Mouse (Mus musculus) thymus, adult 2 months (tissue): Measurements from ENCODE around the gene Kdm5a. TPM values are rescaled to one million over a fixed set of nuclear protein-coding genes. Genes with fewer than 3 reads are reported as not detected.

Experiments
- DNase-seq: peaks from one replicate; pipeline ENCODE4 v3.0.0; 2021
- H3K27ac ChIP-seq: fragments of 200-500 bp; 2 replicates; pipeline ENCODE4 v1.5.1; 2012; ENCODE audit warnings: low read length, control low read depth; ENCODE audit not compliant: control insufficient read depth, insufficient read depth
- H3K27me3 ChIP-seq: fragments of 200-500 bp; 2 replicates; pipeline ENCODE4 v1.6.1; 2012; ENCODE audit warnings: mild to moderate bottlenecking, low read length, moderate library complexity, mixed read lengths; ENCODE audit not compliant: control insufficient read depth, insufficient read depth
- H3K36me3 ChIP-seq: fragments of 200-500 bp; 2 replicates; pipeline ENCODE4 v1.6.1; 2012; ENCODE audit warnings: mild to moderate bottlenecking, low read length, moderate library complexity; ENCODE audit not compliant: control insufficient read depth, insufficient read depth
- H3K4me1 ChIP-seq: fragments of 200-500 bp; replicated peaks from 2 replicates; pipeline ENCODE4 v1.6.1; 2012; ENCODE audit warnings: low read length; ENCODE audit not compliant: control insufficient read depth, insufficient read depth
- H3K4me3 ChIP-seq: fragments of 200-500 bp; 2 replicates; pipeline ENCODE4 v1.5.1; 2012; ENCODE audit warnings: mild to moderate bottlenecking, low read length, control low read depth, moderate library complexity; ENCODE audit not compliant: control insufficient read depth, insufficient read depth
- CTCF ChIP-seq: fragments of 200-500 bp; IDR thresholded peaks from 2 replicates; pipeline ENCODE4 v1.5.1; 2012; ENCODE audit warnings: mild to moderate bottlenecking, control low read depth, low read length, moderate library complexity, borderline replicate concordance; ENCODE audit not compliant: control insufficient read depth, poor library complexity, insufficient read depth; ENCODE audit errors: extremely low read depth
- POLR2A ChIP-seq: fragments of 200-500 bp; IDR thresholded peaks from 2 replicates; pipeline ENCODE4 v1.6.1; 2012; ENCODE audit warnings: mild to moderate bottlenecking, low read length, control low read depth, moderate library complexity; ENCODE audit not compliant: control insufficient read depth, poor library complexity, insufficient read depth; ENCODE audit errors: extremely low read depth
- WGBS: fragments of 180-500 bp; shearing (Covaris S2); methylation state at CpG from one replicate; pipeline ENCODE4 v1.1.7; 2018; 5-methylcytosine and 5-hydroxymethylcytosine counted together
- polyA plus RNA-seq: library from polyadenylated mRNA; depleted of rRNA; stranded (reverse); fragments of >200 nt; gene quantifications from 2 replicates; pipeline ENCODE4 v1.2.3, GENCODE M21; 2012

Gene Kdm5a
- polyA plus RNA-seq, 1 experiment = 13.2 TPM

DNA sequence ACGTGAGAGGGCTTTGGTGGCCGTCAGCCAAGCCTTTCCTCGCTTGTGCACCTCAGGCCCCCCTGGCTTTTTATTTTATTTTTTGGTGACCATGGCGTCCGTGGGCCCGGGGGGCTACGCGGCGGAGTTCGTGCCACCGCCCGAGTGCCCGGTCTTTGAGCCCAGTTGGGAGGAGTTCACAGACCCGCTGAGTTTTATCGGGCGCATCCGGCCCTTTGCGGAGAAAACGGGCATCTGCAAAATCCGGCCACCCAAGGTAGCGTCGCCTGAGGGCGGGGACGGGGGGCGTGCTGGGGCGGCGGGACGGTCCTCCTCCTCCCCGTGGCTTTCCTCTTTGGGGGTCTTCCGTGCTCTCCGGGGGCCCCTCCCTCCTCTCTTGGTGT is 590 bp downstream of the Kdm5a start:
- TF ChIP-seq CTCF (no peak), POLR2A (no peak)
- under 1% methylated on average over 31 of the region's 31 CpGs for WGBS
- no peak for DNase-seq
- peaks cover 7% of the 10 kb centered on the region for H3K4me1 ChIP-seq
- H3K4me3 ChIP-seq = peak overlapping the region; percentile 89
- H3K27me3 ChIP-seq = no peaks in the 10 kb centered on the region
- peak overlapping the region; percentile 69 for H3K27ac ChIP-seq
- H3K36me3 ChIP-seq = peaks cover 19% of the 10 kb centered on the region

DNA sequence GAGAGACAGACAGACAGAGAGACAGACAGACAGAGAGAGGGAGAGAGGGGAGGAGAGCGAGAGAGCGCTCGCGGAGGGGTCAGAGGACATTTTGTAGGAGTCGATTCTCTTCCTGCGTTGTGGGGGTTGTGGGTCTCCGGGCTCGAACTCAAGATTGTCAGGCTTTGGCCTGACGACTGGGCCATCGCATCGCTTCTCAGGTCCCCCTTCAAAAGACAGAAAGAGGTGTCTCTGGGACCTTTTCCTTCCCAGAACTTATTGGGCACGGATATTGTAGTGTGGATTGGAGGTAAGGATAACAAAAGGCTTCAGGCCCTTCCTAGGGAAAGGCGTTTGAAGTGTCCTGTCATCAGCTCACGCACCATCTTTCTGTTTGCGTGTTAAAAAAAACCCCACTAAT is 1.1 kb downstream of the Kdm5a start:
- no peak for TF ChIP-seq POLR2A
- no peak for TF ChIP-seq CTCF
- no peaks in the 10 kb centered on the region for H3K27me3 ChIP-seq
- WGBS = 2% methylated on average over 15 of the region's 15 CpGs
- no peak overlapping the region for H3K27ac ChIP-seq
- peaks cover 7% of the 10 kb centered on the region for H3K4me1 ChIP-seq
- H3K36me3 ChIP-seq = peaks cover 24% of the 10 kb centered on the region
- DNase-seq = peak; percentile 5
- H3K4me3 ChIP-seq = peak overlapping the region; percentile 89

DNA sequence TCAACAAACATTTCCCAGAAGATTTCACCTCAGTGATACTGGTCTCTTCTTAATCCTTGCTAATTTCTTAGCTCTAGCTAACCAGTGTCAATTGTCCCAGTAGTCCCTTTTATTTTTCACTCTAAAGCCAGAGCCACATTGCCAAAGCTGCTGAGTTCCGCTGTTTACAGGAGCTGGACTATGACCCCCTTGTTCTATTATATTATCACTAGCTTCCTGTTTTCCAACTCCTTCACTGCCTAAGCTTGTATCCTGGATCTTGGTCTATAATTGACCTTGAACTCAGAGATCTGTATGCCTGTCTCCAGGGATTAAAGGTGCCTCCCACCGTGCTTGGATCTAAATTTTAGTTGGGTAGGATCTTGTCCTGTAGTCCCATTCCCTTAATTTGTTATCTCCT is 12.8 kb downstream of the Kdm5a start:
- Histone ChIP-seq H3K36me3 (peaks cover 83% of the 10 kb centered on the region), H3K27me3 (no peaks in the 10 kb centered on the region), H3K4me1 (no peaks in the 10 kb centered on the region), H3K4me3 (no peak overlapping the region), H3K27ac (no peak overlapping the region)
- no peak for DNase-seq
- 99% methylated on average over 2 of the region's 2 CpGs for WGBS
- TF ChIP-seq POLR2A = no peak
- TF ChIP-seq CTCF = no peak

DNA sequence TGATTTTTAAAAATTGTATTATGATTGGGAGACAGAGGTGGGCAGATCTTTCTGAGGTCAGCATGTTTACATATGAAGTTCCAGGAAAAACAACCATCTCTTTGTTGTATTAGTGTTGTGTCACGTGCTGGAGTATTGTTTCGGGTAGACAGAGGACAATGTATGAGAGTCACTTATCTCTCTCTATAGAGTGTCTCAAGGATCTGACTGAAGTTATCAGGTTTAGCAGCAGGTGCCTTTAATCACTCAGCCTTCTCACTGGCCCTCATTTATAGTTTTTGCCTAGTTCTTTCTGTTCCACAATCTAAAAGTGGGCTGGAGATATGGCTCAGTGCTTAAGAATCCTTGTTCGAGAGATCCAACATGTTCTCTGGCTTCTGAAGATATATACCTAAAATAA is 26.1 kb downstream of the Kdm5a start:
- Histone ChIP-seq H3K27me3 (no peaks in the 10 kb centered on the region), H3K27ac (no peak overlapping the region), H3K4me3 (no peak overlapping the region), H3K4me1 (no peaks in the 10 kb centered on the region), H3K36me3 (peaks cover 94% of the 10 kb centered on the region)
- no peak for TF ChIP-seq CTCF
- TF ChIP-seq POLR2A = no peak
- 95% methylated on average over 3 of the region's 3 CpGs for WGBS
- no peak for DNase-seq

DNA sequence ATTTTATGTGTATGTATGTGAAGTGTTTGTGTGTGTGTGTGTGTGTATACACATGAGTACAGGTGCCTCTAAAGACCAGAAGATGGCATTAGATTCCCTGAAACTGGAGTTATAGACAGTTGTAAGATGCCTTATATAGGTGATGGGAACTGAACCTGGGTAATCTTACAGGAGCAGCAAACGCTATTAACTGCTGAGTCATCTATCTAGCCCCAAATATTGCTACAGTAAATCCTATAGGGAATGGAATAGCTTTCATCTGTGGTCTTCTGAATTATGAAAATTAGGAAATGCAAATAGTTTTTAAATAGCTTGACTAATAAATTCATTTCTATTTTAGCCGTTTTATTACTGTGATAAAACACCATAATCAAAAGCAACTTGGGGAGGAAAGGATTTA is 28.9 kb downstream of the Kdm5a start:
- H3K4me1 ChIP-seq = no peaks in the 10 kb centered on the region
- TF ChIP-seq POLR2A = no peak
- no peak for TF ChIP-seq CTCF
- H3K27ac ChIP-seq = no peak overlapping the region
- H3K36me3 ChIP-seq = peaks cover 96% of the 10 kb centered on the region
- no peak for DNase-seq
- H3K27me3 ChIP-seq = no peaks in the 10 kb centered on the region
- no peak overlapping the region for H3K4me3 ChIP-seq
- 98% methylated on average over 2 of the region's 2 CpGs for WGBS

DNA sequence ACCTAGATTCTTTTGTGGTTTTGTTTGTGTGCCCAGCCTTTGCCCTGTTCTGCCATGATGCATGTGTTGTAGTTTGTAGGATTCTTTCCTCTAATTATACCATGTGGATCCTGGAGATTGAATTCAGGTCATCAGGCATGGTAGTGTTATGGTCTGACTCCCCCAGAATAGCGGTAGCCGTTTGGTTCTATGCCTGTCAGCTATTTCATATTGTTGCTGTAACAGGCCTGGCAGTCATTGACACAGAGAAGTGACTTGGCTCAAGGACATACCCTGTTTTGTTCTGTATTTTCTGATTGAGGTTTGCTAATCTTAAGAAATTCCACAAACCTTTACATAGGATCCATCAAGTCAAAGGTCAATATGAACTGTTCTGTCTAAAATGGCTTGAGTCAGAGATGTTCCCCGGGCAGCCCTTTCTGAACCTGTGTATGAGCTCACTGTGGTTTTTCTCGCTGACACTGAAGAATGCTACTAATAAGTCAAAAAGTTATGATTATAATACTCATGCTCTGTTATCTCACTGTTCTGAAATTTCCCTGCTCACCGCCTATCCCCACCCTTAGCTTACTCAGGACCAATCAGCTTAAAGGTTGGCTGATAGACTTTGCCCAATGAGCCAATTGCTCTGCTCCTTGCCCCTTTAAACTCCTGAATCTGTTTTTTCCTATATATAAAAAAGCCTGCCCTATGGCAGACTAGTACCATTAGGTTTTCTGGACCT is 31.9 kb downstream of the Kdm5a start:
- H3K27ac ChIP-seq = no peak overlapping the region
- no peaks in the 10 kb centered on the region for H3K4me1 ChIP-seq
- WGBS = 95% methylated on average over 5 of the region's 5 CpGs
- DNase-seq = no peak
- no peak for TF ChIP-seq POLR2A
- no peak for TF ChIP-seq CTCF
- H3K27me3 ChIP-seq = no peaks in the 10 kb centered on the region
- H3K36me3 ChIP-seq = peaks cover 94% of the 10 kb centered on the region
- no peak overlapping the region for H3K4me3 ChIP-seq

DNA sequence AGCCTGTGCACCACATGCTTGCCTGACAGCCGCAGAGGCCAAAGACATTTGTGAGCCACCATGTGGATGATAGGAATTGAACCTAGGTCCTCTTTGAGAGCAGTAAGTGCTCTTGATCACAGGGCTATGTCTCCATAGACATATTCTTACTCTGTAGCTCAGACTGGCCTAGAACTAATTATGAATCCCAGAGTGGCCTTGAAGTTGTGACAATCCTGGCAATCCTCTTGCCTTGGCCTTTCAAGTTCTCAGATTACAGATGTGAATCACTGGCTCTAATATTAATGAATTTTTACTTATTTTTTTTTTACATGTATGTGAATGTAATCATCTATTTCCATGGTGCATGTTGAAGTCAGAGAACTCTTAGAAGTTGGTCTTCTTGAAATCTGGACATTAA is 40.0 kb downstream of the Kdm5a start:
- no peak for DNase-seq
- H3K27ac ChIP-seq = no peak overlapping the region
- TF ChIP-seq POLR2A (no peak), CTCF (no peak)
- no peaks in the 10 kb centered on the region for H3K27me3 ChIP-seq
- H3K4me3 ChIP-seq = no peak overlapping the region
- H3K4me1 ChIP-seq = no peaks in the 10 kb centered on the region
- peaks cover 92% of the 10 kb centered on the region for H3K36me3 ChIP-seq
- 96% methylated on average over 1 of the region's 1 CpGs for WGBS
